Mouse (Mus musculus) retina, postnatal 7 days (tissue): ENCODE results near the gene Ncaph2.

ENCODE experiments used
- DNase-seq: peaks from one replicate; pipeline ENCODE4 v3.0.0-alpha.2; 2012; ENCODE audit warnings: low read depth, low spot score

The Ncaph2 gene

DNA sequence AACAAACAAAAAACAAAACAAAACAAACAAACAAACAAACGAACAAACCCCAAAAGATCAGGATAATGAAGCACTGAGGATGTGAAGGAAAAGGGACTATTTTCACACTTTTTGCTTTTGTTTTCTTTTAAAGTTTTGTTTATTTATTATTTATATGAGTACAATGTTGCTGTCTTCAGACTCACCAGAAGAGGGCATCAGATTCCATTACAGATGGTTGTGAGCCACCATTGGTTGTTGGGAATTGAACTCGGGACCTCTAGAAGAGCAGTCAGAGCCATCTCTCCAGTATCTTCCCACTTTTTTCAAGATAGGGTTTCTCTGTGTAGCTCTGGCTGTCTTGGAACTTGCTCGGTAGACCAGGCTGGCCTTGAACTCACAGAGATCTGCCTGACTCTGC is 12.2 kb upstream of the Ncaph2 start:
- DNase-seq = no peak

DNA sequence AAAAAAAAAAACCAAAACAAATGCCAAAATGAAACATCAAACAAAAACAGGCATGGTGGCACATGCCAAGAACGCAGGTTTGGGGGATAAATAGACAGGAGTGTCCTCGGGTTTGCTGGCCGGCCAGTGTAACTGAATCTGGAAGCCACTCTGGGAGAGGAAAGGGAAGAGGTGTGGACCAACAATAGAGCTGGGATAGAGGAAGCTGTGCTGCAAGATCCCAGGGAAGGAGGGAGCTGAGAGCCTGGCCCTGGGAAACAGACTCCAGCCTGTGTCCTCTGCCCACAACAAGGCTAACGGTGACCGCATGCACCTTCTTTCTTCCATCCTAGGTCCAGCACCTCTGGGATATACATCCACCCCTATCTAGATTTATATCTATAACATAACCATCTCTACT is 5.1 kb upstream of the Ncaph2 start:
- DNase-seq = no peak

DNA sequence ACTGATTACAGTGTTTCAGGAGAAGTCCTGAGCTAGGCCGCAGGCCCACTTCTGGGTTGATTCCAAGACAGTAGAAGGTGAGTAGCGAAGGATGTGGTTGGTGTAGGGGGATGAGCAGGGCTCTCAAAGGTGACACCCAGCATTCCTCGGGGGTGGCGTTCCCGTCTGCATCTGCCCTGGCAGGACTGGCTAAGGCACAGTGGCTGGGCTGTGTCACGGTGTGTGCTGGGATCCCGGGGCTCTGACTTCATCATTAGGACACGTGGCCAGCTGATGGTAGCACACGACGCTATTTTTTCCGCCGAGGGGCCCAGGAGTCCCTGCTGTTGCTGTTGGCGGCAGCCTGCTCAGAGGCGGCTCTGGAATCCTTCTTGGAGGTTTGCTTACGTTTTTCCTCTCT is 4.2 kb upstream of the Ncaph2 start:
- DNase-seq = no peak

DNA sequence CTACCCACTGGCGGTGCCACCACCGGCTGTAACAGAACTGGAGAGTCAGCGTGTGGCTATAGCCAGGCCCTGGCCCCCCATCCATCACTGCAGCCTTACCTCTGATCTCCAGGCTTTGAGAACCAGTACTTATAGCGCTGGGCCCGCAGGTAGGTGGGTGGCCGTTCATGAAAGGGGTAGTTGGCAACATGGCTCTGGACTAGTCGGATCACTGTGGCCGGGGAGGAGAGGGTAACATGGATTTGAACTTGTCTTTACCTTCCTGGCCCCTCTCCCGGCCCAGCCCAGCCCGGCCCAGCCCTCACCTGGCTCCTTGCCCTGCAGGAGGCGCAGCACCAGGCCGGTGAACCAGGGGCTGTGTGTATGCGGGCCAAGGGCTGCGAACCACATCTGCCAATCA is 3.5 kb upstream of the Ncaph2 start:
- DNase-seq = no peak

DNA sequence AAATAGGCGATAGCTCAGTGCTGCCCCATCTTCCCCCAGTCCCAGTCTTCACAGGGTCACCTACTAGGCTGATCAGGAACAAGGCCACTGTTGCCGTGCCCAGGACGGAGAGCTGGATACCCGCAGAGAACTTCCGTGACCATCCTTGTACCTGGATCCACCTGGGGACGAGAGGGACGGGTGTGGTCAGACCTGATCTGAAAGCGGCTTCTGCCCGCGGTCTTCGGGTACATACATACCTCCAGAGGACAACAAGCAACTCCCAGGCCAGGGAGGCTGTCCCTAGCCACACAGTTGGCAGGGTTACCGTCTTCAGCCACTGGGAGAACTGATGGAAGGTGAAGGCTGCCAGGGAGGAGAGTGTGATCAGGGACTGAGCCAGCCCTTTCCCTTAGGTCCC is 2.7 kb upstream of the Ncaph2 start:
- DNase-seq = no peak

DNA sequence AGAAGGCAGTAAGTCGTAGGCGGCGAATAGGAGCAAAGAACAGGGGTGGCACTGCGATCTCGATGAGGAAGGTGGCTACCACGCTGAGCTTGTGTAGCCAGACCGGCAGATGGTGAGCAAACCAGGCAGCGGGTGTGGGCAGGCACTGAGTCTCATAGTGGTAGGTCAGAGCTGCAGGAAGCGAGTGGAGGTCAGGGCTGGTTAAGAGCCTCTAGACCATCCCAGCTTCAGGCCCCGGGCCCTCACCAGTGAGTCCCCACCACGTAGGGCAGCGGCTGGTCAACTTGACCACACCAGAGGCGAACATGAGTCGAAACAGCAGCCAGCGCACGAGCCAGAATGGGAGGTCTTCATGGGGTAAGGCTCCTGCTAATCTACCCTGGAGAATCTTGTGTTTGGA is 1.7 kb upstream of the Ncaph2 start:
- no peak for DNase-seq

DNA sequence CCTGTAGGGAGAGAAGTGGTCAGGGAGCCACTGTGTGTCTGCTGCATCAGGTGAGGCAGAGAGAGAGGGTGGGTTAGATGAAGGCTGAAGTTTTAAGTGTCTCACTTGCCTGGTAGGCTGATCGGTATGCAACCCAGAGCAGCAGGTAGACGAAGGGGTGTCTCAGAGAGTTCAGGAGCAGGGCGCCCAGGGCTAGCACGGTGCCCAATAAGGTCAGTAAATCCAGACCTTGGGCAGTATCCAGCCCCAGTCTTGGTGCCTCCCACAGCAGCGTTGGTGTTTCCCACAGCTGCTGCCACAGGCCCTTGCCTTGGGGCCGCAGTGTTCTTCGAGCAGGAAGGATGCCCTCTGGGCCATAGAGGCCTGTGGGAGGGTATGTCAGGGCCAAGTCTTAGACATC is 1.1 kb upstream of the Ncaph2 start:
- DNase-seq = no peak

DNA sequence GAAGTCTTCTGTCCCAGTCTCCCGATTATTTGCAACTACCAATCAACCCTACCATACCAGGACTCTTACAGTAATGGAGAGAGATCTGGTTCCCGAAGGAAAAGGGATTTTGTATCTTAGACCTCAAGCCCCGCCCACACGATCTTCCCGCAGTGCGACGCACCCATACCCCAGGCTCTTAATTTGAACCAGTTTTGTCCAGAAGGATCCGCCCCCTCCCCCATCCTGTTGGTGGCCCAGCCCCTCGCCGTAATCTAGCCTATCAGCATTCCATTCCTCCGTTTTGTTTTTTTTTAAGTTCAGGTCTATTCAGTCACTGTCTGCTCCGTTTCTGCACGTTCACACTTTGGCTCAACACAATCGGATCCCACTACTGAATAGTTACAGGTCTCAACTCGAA is 853 bp downstream of the Ncaph2 start:
- DNase-seq = no peak

DNA sequence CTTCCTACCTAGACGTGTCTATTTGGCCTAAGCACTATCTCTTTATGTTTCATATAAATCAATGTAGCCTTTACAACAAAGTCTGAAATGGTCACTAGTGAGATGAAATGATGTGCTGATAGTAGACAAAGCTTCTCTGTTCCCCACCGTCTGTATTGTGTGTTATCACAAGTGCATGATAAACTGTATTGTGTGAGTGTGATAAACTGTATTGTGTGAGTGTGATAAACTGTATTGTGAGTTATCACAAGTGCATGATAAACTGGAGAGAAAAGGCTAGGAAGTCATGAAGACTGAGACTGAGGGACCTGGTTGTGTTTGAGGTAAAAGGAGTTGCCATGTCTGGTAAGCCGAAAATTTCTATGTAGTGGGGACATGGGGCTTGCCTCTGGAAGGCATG is 3.3 kb downstream of the Ncaph2 start:
- no peak for DNase-seq

DNA sequence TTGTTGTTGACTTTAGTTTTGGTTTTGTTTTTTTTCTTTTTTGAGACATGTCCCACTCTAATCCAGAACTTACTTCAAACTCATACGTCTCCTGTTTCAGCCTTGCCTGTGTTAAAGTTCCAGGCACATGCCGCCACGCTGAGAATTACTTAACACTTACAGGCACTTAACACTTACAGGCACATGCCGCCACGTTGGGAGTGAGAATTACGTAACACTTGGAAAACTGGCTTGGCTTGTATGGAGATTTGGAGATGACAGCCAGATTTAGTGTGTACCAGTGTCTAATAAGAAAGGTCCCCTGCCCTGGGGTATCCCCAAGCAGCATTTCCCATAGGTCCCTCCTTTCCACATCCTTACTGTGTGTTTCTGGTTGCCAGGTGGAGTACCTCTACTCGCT is 7.5 kb downstream of the Ncaph2 start:
- DNase-seq = no peak

DNA sequence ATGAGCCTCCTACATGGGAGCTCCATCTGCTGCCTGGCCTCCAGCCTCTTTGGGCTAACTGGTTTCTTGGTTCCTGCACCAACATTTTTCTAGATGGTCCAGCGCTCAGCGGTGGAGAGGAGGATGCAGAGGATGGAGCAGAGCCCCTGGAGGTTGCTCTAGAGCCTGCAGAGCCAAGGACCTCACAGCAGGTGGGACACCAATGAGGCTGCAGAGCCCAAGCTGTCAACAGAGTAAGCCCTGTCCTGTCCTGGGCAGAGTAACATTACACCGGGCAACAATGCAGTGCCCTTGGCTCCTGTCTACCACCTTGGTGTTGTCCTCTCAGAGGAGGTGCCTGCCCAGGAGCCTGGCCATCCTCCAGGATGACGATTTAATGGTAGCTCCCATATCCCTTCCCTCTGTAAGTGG is 9.6 kb downstream of the Ncaph2 start:
- no peak for DNase-seq

DNA sequence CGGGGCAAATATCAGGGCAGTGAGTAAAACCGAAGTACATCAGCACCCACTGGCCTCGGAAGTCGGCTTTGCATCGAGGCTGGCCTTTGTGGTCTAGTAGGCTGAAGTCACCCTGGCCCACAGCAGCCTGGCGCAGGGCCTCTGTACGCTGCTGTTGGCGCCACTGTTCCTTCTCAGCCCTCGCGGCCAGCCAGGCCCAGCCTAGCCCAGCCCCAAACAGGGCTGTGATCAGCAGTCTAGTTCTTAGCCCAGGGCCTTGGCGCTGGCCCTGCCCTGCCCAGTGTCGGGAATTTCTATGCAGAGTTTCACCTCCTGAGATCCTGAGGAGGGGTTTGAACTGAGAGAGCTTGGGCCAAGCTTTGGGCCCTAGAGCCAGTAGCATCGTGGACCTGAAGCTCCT is 16.5 kb downstream of the Ncaph2 start:
- DNase-seq = no peak

DNA sequence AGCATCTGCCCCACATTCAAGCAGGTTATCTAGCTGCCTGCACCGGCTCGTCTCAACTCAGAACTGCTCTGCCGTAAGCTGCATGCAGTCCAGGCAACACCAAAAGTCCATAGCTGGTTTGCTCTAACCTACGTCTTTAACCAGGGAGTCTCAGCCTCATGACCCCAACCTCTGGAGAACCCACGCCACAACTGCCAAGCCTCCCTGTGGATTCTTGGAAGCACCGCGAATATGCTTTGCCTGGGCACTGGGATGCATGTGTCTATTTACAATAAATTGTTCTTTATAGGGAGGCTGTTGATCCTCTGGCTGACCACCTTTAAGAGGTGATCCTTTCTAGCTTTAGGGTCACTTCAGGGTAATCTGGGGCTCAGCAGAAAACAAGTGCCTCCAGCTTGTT is 17.0 kb downstream of the Ncaph2 start:
- no peak for DNase-seq

DNA sequence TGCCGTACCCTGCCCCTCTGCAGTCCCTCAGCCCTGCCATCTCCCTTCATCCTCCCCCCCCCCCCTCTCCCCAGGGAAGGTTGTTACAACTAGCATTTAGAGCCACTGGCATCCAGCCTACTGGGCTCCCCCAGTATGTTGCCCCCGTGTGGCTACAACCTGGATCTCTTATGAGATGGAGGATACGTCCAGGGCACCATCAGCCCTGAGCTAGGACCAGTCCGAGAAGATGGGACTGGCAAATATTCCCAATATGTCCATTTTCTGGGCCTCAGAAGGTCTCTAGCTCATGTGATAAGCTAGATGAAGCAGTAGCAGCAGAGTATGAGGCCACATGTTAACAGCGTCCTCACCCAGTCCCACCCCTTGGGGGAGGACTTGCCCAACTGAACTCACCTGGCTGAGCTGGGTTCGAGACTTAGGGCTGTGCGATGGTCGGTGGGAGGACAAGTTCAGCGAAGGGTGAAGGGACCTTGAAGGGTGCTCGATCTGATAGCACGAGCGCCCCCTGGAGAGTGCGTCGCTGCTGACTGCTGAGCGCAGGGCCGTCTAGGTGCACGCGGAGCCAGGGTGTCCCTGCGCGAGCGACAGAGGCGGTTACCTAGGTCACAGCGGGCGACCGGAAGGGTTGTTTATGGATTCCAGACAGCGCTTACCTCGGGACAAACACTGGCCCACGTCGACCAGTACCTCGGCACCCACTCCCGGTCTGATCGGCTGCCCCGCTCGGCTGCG is 17.7 kb downstream of the Ncaph2 start:
- peak; percentile 67 for DNase-seq

DNA sequence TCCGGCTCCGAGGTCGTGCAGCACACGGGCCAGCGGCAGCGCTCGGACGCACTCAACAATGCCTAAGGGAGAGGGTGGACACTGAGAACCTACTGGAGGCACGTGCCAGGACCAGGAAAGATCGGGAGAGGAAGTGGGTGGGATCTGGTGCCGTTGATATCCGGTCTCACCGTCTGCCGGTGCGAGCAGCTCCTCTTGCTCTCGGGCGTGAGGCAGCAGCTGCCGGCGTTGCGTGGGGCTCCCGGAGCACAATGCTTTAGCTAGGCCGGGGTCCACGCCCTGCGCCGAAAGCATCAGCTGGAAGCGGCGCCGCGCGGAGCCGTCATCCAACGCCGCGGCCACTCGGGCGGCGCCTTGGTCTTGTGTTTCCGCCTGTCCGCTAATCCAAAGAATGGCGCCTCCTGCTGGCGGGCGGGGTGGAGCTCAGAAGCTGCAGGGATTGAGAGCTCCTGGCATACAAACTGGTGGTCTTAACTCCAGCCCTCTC is 18.3 kb downstream of the Ncaph2 start, which contains the start of gene Sco2:
Gene Sco2 (minus strand): TSS at position 85 of the 487 bp plus-strand sequence.
- DNase-seq = peak; percentile 84

DNA sequence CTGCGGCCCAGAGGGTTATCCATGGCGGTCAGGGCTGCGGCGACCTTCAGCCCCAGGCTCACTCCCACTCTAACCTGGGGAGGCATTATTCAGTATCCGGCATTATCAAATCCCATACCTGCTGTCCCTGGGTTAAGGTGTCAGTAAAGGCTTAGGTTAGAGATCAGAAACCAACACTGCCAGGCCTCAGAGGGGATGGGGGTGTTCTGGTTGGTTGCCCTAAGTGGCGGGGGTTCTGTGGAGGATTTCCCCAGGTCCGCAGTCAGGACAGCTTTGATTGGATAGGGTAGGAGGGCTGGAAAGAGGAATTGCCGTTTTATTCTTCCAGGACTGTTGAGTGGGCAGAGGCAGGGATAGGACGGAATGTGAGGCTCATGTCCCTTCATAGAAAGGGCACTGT is 18.8 kb downstream of the Ncaph2 start:
- no peak for DNase-seq

DNA sequence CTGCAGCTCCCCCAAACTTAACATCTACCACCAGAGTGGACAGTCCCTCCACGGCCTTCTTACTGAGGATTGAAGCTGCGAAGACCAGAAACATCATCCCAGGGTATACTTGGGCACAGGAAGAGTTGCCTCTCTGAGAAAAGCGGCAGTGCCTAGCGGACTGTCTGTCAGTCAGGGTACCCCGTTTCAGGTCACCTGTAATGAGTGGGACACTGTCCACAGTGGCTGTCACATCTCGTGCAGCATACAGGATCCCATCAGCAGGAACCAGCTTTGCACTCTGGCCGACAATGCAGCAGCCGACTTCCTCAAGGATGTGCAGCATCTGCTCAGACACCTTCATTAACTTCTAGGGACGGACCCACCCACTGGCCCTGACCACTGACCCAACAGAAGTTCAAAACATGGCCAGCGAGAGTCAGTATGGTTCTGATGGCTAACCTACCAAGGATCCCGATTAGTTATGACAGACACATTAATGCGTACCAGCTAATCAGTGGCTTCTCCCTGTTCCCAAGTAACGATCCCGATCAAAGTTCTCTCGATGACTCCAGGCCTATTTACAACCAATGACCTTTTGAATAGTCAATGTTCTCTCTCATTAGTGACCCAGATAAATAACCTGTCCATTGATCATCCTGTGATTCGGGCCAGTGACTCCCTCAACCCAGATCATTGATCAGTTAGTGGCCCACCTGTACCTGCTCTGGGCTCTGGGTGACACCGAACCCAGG is 19.4 kb downstream of the Ncaph2 start:
- no peak for DNase-seq

DNA sequence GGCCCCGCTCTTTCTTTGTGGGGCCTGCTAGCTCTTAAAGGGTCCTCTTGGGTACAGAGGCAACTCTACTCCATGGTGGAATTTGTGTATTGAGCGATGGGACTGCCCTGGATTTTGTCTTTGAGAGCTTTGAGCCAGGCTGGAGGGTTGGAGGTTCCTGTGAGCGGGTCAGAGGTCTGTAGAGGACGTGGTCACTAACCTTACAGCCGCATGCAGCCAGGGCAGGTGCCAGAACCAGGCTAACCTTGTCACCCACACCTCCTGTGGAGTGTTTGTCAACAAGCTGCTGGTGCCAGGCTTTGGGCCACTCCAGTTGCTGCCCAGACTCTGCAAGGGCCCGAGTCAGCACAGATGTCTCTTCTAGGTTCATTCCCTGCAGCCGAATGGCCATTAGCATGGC is 20.5 kb downstream of the Ncaph2 start:
- no peak for DNase-seq

DNA sequence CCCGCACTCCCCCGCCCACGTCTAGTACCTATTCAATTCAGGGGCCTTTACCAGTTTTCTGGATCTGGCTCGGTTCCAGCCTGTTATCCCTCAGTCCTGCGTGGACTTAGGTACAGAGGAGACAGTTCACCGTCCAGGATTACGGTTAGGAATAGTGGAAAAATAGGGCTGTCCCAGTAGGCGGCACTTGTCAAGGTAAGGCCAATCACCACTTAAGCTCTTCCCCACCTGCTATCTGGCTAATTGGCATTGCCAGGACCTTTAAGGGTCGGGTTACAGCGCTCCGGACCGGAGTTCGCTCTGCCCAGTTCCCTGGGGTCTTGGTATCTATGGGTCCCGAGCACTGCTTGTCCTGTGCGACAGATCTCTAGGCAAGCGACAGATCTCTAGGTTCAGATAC is 21.4 kb downstream of the Ncaph2 start, which contains the start of gene Tymp:
Gene Tymp (minus strand): TSS at position 83 of the 400 bp plus-strand sequence.
- no peak for DNase-seq

DNA sequence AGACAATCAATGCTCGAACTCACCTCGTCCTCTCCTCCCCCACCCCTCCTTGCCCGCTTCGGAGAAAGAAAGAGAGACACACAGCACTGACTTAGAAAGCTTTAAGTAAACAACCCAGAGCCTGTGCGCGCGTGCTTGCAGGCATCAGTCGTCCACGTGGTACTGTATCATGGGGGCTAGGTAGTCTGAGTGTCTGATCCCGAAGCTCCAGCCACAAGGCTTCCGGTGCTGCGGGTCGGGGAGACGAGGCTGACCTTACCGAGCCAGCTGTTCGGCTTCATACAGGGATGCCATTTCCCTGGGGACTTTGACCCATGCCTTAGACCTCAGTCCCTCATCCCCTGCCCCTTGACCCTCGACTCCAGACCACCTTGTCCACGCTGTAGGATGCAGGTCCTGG is 21.8 kb downstream of the Ncaph2 start:
- DNase-seq = no peak

DNA sequence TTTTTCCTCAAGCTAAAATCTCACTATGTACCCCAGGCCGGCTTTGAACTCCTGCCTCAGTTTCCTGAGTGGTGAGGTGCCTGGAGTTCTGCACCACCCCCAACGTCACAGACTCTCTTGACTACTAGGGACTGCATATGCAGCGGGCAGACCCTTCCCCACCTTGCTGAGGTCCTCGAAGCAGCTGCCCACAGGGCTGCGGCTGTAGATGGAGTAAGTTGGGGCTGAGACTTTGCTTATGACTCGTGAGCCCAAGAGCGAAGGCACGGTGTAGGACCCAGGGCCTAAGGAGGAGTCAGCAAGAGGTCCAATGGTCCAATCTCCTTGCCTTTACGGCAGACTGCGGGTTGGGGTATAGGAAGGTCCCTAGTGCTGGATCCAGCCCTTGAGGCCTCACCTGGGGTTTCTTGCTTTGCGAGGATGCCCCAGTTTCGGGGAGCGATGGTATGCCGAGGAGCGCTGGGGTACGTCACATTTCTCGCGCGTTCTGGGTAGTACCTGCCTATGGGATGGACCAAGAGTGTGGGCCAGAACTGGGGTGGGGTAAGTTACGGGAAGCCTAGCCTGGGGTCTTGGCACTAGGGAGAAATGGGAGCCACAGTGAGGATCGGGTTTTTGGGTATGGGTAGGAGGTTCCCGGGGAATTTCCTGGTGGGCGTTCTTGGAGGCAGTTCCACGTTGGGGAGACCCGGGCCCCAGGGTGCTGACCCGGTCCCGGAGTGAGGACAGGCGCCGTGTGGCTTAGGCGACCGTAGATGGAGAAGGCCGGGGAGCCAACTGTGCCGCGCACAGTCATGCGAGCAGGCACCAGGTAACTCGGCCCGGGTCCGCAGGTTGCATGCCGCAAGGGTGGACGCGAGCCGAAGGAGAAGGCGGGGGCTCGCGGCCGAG is 22.7 kb downstream of the Ncaph2 start:
- no peak for DNase-seq

DNA sequence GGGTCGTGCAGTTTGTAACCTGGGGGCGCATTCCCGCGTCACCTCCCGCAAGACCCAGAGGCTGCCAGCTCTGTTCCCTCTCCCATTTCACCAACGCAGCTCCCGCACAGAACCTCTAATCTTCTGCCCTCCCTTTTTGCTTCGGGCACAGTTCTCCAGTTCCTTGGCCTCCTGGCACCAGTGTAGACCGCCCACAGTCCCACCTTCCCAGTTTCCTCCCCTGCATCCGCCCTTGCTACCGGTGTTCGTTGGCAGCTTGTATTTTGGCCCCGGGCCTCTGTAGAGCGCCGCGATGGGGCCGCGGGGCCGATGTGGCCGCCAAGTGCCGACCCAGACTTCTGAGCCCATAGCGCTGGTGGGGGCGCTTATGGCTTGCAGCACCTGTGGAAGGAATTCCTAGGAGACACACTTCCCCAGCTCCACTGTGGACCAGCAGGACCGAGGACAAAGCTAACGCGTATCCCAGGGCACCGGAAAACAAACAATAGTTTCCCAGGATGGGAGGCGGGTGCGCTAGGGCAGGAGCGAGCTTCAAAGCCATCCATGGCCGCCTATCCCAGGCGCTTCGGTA is 23.4 kb downstream of the Ncaph2 start, which contains the start of gene Odf3b:
Gene Odf3b (minus strand): TSS at position 452 of the 571 bp plus-strand sequence.
- no peak for DNase-seq
